Mouse (Mus musculus): Measurements from ENCODE around the gene Ube3b.

DNA sequence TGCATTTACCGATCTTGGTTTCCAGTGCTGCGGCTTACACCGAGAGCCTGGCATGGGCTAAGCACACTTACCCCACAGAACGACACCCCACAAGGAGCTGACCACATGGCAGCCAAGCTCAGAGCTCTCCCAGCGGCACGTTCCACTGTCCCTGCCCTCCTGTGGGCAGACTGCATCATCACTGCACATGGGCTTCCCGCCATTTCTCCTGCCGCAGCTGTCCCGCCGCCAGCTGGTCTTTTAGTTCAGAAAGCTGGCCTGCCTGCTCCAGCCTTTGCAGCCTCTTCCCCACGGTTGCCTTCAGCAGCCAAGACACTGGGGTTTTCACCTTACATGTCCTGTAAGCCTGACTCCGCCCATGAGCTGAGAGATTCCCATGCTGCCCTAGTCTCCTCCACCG, 30.0 kb downstream of the Ube3b start:
- TF ChIP-seq CTCF (IDR thresholded peaks at IDR 0.05; ENCODE audit: low read depth) = no peak
- TF ChIP-seq EP300 (optimal IDR thresholded peaks at IDR 0.05) = no peak

Measured in stomach, postnatal 0 days (tissue).